Mouse (Mus musculus): ENCODE data around the gene Pdcl3.
"Not testable (repeated sequence)": the region's sequence is repeated elsewhere in the genome, so short reads cannot be mapped to it uniquely, and the experiment has no call there.

The Pdcl3 gene

GRCm38 (mm10) chr1:39017871-39018270 lies 32.5 kb downstream of the Pdcl3 start:
- DNase-seq (ENCODE audit: extremely low read depth, low read depth), result no peak

- DNase-seq (ENCODE audit: extremely low read depth, low read depth), result no peak
Measured at GRCm38 (mm10) chr1:39025142-39025541, 39.7 kb downstream of the Pdcl3 start.

GRCm38 (mm10) chr1:39025840-39026239 lies 40.4 kb downstream of the Pdcl3 start:
- DNase-seq (ENCODE audit: extremely low read depth, low read depth), result no peak

GRCm38 (mm10) chr1:39029176-39029575 lies 43.8 kb downstream of the Pdcl3 start:
- DNase-seq (ENCODE audit: extremely low read depth, low read depth), result no peak

- DNase-seq (ENCODE audit: extremely low read depth, low read depth), result no peak
Measured at GRCm38 (mm10) chr1:39030108-39030507, 44.7 kb downstream of the Pdcl3 start.

GRCm38 (mm10) chr1:39035817-39036216 lies 50.4 kb downstream of the Pdcl3 start:
- DNase-seq (ENCODE audit: extremely low read depth, low read depth), result no peak

GRCm38 (mm10) chr1:39042188-39042587 lies 56.8 kb downstream of the Pdcl3 start:
- no peak for DNase-seq (ENCODE audit: extremely low read depth, low read depth)

- DNase-seq (ENCODE audit: extremely low read depth, low read depth), result not testable (repeated sequence)
Measured at GRCm38 (mm10) chr1:39044442-39044841, 59.0 kb downstream of the Pdcl3 start.

- DNase-seq (ENCODE audit: extremely low read depth, low read depth), result no peak
Measured at GRCm38 (mm10) chr1:39046689-39047088, 61.3 kb downstream of the Pdcl3 start.

Measured in MEL-GATA-1-ER (cell line).